Mouse (Mus musculus) CH12.LX (cell line): ENCODE measurements around the gene Rab11fip3. TPM values are rescaled to one million over a fixed set of nuclear protein-coding genes. Genes with fewer than 3 reads are reported as not detected.

Experiments used
- DNase-seq: peaks from one replicate; pipeline ENCODE4 v3.0.0-alpha.2; 2013; ENCODE audit errors: extremely low read depth
- H3K27ac ChIP-seq: 2 replicates; pipeline ENCODE4 v1.5.1; 2012; ENCODE audit warnings: low read depth, mild to moderate bottlenecking, control low read depth, moderate library complexity; ENCODE audit not compliant: insufficient read depth
- H3K27me3 ChIP-seq: replicated peaks from 2 replicates; pipeline ENCODE3; 2012; ENCODE audit warnings: inconsistent platforms
- H3K36me3 ChIP-seq, 2 experiments: replicated peaks in 1 of 2; 2 replicates each; pipeline versions ENCODE3 to v1.6.1; 2012; ENCODE audit warnings: inconsistent platforms in 1 of 2, low read length in 1 of 2, mild to moderate bottlenecking in 1 of 2, mixed read lengths in 1 of 2, moderate library complexity in 1 of 2; ENCODE audit not compliant: control insufficient read depth in 1 of 2, insufficient read depth in 1 of 2
- H3K4me1 ChIP-seq, 2 experiments: 2 replicates each; pipeline ENCODE4 v1.6.1; 2012; ENCODE audit warnings: inconsistent platforms in 1 of 2, moderate library complexity in 1 of 2; ENCODE audit not compliant: insufficient read depth in 2 of 2, control insufficient read depth in 1 of 2
- H3K4me2 ChIP-seq: 2 replicates; pipeline ENCODE4 v1.6.1; 2012; ENCODE audit warnings: low read depth, mild to moderate bottlenecking, control low read depth; ENCODE audit not compliant: poor library complexity, insufficient read depth, severe bottlenecking
- H3K4me3 ChIP-seq, 3 experiments: fragments of 150-350 bp in 1 of 3; sonication (generic) in 1 of 3; replicated peaks in 1 of 3; 2 replicates each; pipeline versions ENCODE3 to v1.5.1; 2011 to 2012; ENCODE audit warnings: low read depth in 2 of 3, low read length in 2 of 3, mild to moderate bottlenecking in 2 of 3, moderate library complexity in 2 of 3, control low read depth in 1 of 3, improper control_type of control experiment in 1 of 3, inconsistent platforms in 1 of 3, mixed read lengths in 1 of 3; ENCODE audit not compliant: poor library complexity in 1 of 3
- H3K79me2 ChIP-seq: replicated peaks from 2 replicates; pipeline ENCODE4 v1.6.1; 2012; ENCODE audit warnings: mild to moderate bottlenecking, moderate library complexity; ENCODE audit not compliant: control insufficient read depth, poor library complexity, insufficient read depth, severe bottlenecking; ENCODE audit errors: extremely low read depth
- H3K9ac ChIP-seq: 2 replicates; pipeline ENCODE4 v1.6.1; 2012; ENCODE audit warnings: low read depth, mild to moderate bottlenecking, control low read depth, moderate library complexity; ENCODE audit not compliant: insufficient read depth
- H3K9me3 ChIP-seq: replicated peaks from 2 replicates; pipeline ENCODE3; 2012; ENCODE audit warnings: low read length, inconsistent platforms, mixed read lengths
- BHLHE40 ChIP-seq: IDR thresholded peaks from 2 replicates; pipeline ENCODE4 v1.6.1; 2011; ENCODE audit warnings: mild to moderate bottlenecking, low read depth, low read length, improper control_type of control experiment
- E2F4 ChIP-seq: IDR thresholded peaks from 2 replicates; pipeline ENCODE4 v1.6.1; 2011; ENCODE audit warnings: low read depth, low read length, improper control_type of control experiment; ENCODE audit not compliant: insufficient replicate concordance
- ETS1 ChIP-seq: conservative IDR thresholded peaks from 2 replicates; pipeline ENCODE4 v1.6.1; 2012; ENCODE audit warnings: low read depth, mild to moderate bottlenecking, inconsistent platforms, low read length, improper control_type of control experiment, moderate library complexity
- HCFC1 ChIP-seq: IDR thresholded peaks from 2 replicates; pipeline ENCODE4 v1.6.1; 2012; ENCODE audit warnings: low read depth, mild to moderate bottlenecking, inconsistent platforms, low read length, improper control_type of control experiment
- IRF4 ChIP-seq: IDR thresholded peaks from 2 replicates; pipeline ENCODE4 v1.6.1; 2014; ENCODE audit warnings: low read depth, mild to moderate bottlenecking, inconsistent platforms, low read length, improper control_type of control experiment
- JUN ChIP-seq: IDR thresholded peaks from 2 replicates; pipeline ENCODE4 v1.6.1; 2011; ENCODE audit warnings: low read depth, mild to moderate bottlenecking, low read length, improper control_type of control experiment, moderate library complexity; ENCODE audit not compliant: insufficient read depth
- JUND ChIP-seq: conservative IDR thresholded peaks from 2 replicates; pipeline ENCODE4 v1.6.1; 2011; ENCODE audit warnings: low read depth, low read length, improper control_type of control experiment
- KAT2A ChIP-seq: IDR thresholded peaks from 2 replicates; pipeline ENCODE4 v1.6.1; 2012; ENCODE audit warnings: low read length, improper control_type of control experiment, inconsistent platforms; ENCODE audit not compliant: insufficient replicate concordance
- MAFK ChIP-seq: IDR thresholded peaks from 2 replicates; pipeline ENCODE4 v1.6.1; 2011; ENCODE audit warnings: low read length, improper control_type of control experiment; ENCODE audit not compliant: insufficient replicate concordance
- MAX ChIP-seq: IDR thresholded peaks from 2 replicates; pipeline ENCODE4 v1.6.1; 2011; ENCODE audit warnings: low read length, improper control_type of control experiment
- MAZ ChIP-seq: IDR thresholded peaks from 2 replicates; pipeline ENCODE4 v1.6.1; 2012; ENCODE audit warnings: low read depth, mild to moderate bottlenecking, inconsistent platforms, low read length, improper control_type of control experiment, moderate library complexity
- MXI1 ChIP-seq: IDR thresholded peaks from 2 replicates; pipeline ENCODE4 v1.6.1; 2011; ENCODE audit warnings: mild to moderate bottlenecking, low read depth, low read length, improper control_type of control experiment
- MYC ChIP-seq: IDR thresholded peaks from 2 replicates; pipeline ENCODE4 v1.6.1; 2011; ENCODE audit warnings: low read depth, mild to moderate bottlenecking, improper control_type of control experiment, low read length
- PAX5 ChIP-seq: IDR thresholded peaks from 2 replicates; pipeline ENCODE4 v1.6.1; 2012; ENCODE audit warnings: low read length, inconsistent platforms, mixed read lengths
- POLR2AphosphoS2 ChIP-seq: IDR thresholded peaks from 2 replicates; pipeline ENCODE4 v1.6.1; 2011; ENCODE audit warnings: low read depth, low read length, improper control_type of control experiment
- RCOR1 ChIP-seq: conservative IDR thresholded peaks from 2 replicates; pipeline ENCODE4 v1.6.1; 2012; ENCODE audit warnings: low read depth, mild to moderate bottlenecking, inconsistent platforms, low read length, improper control_type of control experiment
- SIN3A ChIP-seq: IDR thresholded peaks from 2 replicates; pipeline ENCODE4 v1.6.1; 2012; ENCODE audit warnings: low read length, improper control_type of control experiment, inconsistent platforms
- UBTF ChIP-seq: IDR thresholded peaks from 2 replicates; pipeline ENCODE4 v1.6.1; 2012; ENCODE audit warnings: low read depth, mild to moderate bottlenecking, inconsistent platforms, low read length, improper control_type of control experiment, moderate library complexity
- USF1 ChIP-seq: IDR thresholded peaks from 2 replicates; pipeline ENCODE4 v1.6.1; 2014; ENCODE audit warnings: low read depth, mild to moderate bottlenecking, inconsistent platforms, low read length, improper control_type of control experiment
- ZC3H11A ChIP-seq: IDR thresholded peaks from 2 replicates; pipeline ENCODE4 v1.6.1; 2012; ENCODE audit warnings: low read depth, mild to moderate bottlenecking, inconsistent platforms, low read length, improper control_type of control experiment
- ZKSCAN1 ChIP-seq: IDR thresholded peaks from 2 replicates; pipeline ENCODE4 v1.6.1; 2012; ENCODE audit warnings: low read depth, inconsistent platforms, low read length, improper control_type of control experiment, borderline replicate concordance
- ZMIZ1 ChIP-seq: IDR thresholded peaks from 2 replicates; pipeline ENCODE4 v1.6.1; 2012; ENCODE audit warnings: low read depth, mild to moderate bottlenecking, inconsistent platforms, low read length, improper control_type of control experiment
- dilution Hi-C: fragments of 300-500 bp; cut with MboI; formaldehyde crosslinking; loops from 2 replicates; pipeline ENCODE4 v1.14.3; 2020; ENCODE audit warnings: low sequenced_read_pairs; ENCODE audit not compliant: extremely low pct_unique_long_range_greater_than_20kb, extremely low pct_ligation_motif_present
- in situ Hi-C: fragments of 300-500 bp; cut with MboI; formaldehyde crosslinking; loops from 3 replicates; pipeline ENCODE4 v1.14.3; 2019; ENCODE audit warnings: low sequenced_read_pairs, low pct_ligation_motif_present, low pct_unique_long_range_greater_than_20kb, mixed read lengths
- polyA plus RNA-seq: library from polyadenylated mRNA; unstranded; fragments of >175 nt; gene quantifications from 2 replicates; pipeline ENCODE4 v1.2.1, GENCODE M21; 2012; ENCODE audit warnings: low read depth; ENCODE audit not compliant: insufficient read length
- total RNA-seq, 2 experiments: library from RNA; depleted of rRNA; stranded (reverse); fragments of 300-350 nt in 1 of 2; fragments of >200 nt in 1 of 2; gene quantifications; 2 replicates each; pipeline ENCODE4 v1.2.3; 2012 to 2014

Gene Rab11fip3
- total and polyA plus RNA-seq, 3 experiments, result 3.5 to 7.6 (median 4.6) TPM

DNA sequence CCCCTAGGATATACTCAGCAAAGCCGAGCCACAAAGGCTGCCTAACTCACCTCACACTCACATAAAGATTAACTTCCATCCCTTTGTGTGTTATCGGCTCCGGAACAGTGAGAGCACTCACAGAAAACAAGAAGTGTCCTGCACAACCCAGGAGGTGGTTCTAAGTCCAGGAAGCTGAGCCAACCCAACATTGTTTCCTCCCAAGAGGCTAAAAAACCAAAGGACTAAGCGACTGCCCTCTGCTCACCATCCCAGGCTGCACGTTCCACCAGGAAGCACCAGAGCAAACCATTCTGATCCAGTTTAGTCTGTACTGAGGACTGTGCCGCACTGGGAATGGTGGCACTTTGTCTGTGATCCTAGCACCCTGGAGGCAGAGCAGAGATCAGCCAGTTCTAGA, 4.4 kb downstream of the Rab11fip3 start:
- H3K9me3 ChIP-seq, result peaks cover 5% of the 10 kb centered on the region
- dilution Hi-C loops (no loop called here), in situ Hi-C loops (no loop called here)
- TF ChIP-seq UBTF, result no peak
- TF ChIP-seq E2F4, result no peak
- no peak for TF ChIP-seq ZC3H11A
- no peak for TF ChIP-seq MAFK
- TF ChIP-seq PAX5, result no peak
- TF ChIP-seq JUN, result no peak
- TF ChIP-seq POLR2AphosphoS2, result no peak
- TF ChIP-seq HCFC1, result no peak
- no peak overlapping the region for H3K9ac ChIP-seq
- H3K4me1 ChIP-seq, result peaks cover 21 to 45% of the 10 kb centered on the region in 2 experiments
- no peaks in the 10 kb centered on the region; the same call in none of the 2 replicates for H3K79me2 ChIP-seq
- H3K4me2 ChIP-seq, result no peak overlapping the region
- no peak overlapping the region for H3K27ac ChIP-seq
- no peak for DNase-seq
- H3K27me3 ChIP-seq, result no peaks in the 10 kb centered on the region
- peaks cover 0 to 55% of the 10 kb centered on the region in 2 experiments for H3K36me3 ChIP-seq
- H3K4me3 ChIP-seq, result no peak overlapping the region

DNA sequence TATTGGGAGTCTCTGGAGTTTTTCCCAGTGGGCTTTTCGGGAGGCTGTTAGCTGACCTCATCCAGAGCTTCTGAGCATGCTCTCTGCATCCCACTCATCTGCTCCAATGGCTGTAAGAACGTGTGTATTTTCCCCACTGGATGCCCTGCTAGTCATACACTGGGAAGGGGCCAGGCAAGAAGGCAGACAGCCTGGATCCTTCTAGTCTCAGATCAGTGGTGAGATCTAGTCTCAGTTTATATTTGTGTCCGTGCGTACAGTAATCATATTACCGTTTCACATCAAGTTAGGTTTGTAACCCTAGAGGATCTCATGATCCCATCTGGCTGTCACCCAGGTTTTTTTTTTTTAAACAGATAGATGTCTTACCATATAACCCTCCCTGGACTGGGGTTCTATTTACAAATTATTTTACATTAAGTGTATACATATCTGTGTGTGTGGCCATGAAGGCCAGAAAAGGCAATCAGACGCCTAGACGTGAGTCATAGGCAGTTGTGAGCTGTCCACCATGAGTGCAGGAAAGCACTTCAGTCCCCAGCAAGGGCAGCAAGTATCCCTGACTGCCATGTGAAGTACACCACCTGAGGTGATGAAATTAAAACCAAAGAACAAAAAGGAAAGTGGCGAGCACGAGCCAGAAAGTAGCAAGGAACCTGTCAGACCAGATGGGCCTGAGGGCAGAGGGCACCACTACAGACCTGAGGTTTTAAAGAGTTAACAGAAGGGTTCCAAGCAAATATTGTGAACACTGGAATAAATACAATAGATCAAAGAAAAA, 11.4 kb downstream of the Rab11fip3 start:
- H3K9ac ChIP-seq, result no peak overlapping the region
- dilution Hi-C loops, result no loop called here
- no peaks in the 10 kb centered on the region for H3K9me3 ChIP-seq
- no peak overlapping the region for H3K4me2 ChIP-seq
- H3K4me3 ChIP-seq, result no peak overlapping the region
- in situ Hi-C loops, result no loop called here
- no peak overlapping the region for H3K27ac ChIP-seq
- TF ChIP-seq MXI1, result no peak
- no peak for TF ChIP-seq E2F4
- no peak for TF ChIP-seq RCOR1
- no peak for TF ChIP-seq MAFK
- no peak for TF ChIP-seq ETS1
- no peak for TF ChIP-seq IRF4
- TF ChIP-seq ZMIZ1, result no peak
- no peak for TF ChIP-seq USF1
- TF ChIP-seq MAZ, result no peak
- TF ChIP-seq KAT2A, result no peak
- no peak for TF ChIP-seq PAX5
- TF ChIP-seq ZKSCAN1, result no peak
- no peak for TF ChIP-seq JUND
- TF ChIP-seq SIN3A, result no peak
- no peak for TF ChIP-seq MYC
- no peak for TF ChIP-seq MAX
- no peak for TF ChIP-seq BHLHE40
- H3K27me3 ChIP-seq, result no peaks in the 10 kb centered on the region
- DNase-seq, result no peak
- no peaks in the 10 kb centered on the region; the same call in 1 of the 2 replicates for H3K79me2 ChIP-seq
- peaks cover 0 to 8% of the 10 kb centered on the region in 2 experiments; a peak in 1 of 4 replicates for H3K4me1 ChIP-seq
- H3K36me3 ChIP-seq, result peaks cover 3 to 64% of the 10 kb centered on the region in 2 experiments
